Mouse (Mus musculus) lung, embryonic 14.5 days (tissue): ENCODE data around the gene Scimp. TPM values are rescaled to one million over a fixed set of nuclear protein-coding genes. Genes with fewer than 3 reads are reported as not detected.
A peak's percentile ranks its signal among the peaks of the same experiment; 100 is the strongest.

Experiments used
- ATAC-seq: fragments of 200-750 bp; cut with Nextera tagmentation; 2 replicates; pipeline ENCODE4 v1.8.0; 2017; ENCODE audit warnings: mild to moderate bottlenecking, moderate TSS enrichment, moderate library complexity; ENCODE audit not compliant: insufficient read depth
- DNase-seq: peaks from one replicate; pipeline ENCODE4 v3.0.0-alpha.2; 2015
- H3K27ac ChIP-seq: fragments of 300-500 bp; sonication (generic); 2 replicates; pipeline ENCODE4 v1.5.1; 2014; ENCODE audit warnings: low read depth, mild to moderate bottlenecking, moderate library complexity
- H3K27me3 ChIP-seq: fragments of 300-500 bp; sonication (generic); 2 replicates; pipeline ENCODE4 v1.6.1; 2014; ENCODE audit warnings: low read length, control low read depth; ENCODE audit not compliant: insufficient read depth
- H3K36me3 ChIP-seq: fragments of 300-500 bp; sonication (generic); 2 replicates; pipeline ENCODE4 v1.6.1; 2014; ENCODE audit warnings: control low read depth; ENCODE audit not compliant: insufficient read depth
- H3K4me1 ChIP-seq: fragments of 300-500 bp; sonication (generic); 2 replicates; pipeline ENCODE4 v1.6.1; 2014; ENCODE audit warnings: antibody characterized with exemption, control low read depth; ENCODE audit not compliant: insufficient read depth
- H3K4me2 ChIP-seq: fragments of 300-500 bp; sonication (generic); 2 replicates; pipeline ENCODE4 v1.6.1; 2014; ENCODE audit warnings: mild to moderate bottlenecking
- H3K4me3 ChIP-seq: fragments of 300-500 bp; sonication (generic); 2 replicates; pipeline ENCODE4 v1.5.1; 2014; ENCODE audit warnings: low read depth, low read length
- H3K9ac ChIP-seq: fragments of 300-500 bp; sonication (generic); 2 replicates; pipeline ENCODE4 v1.6.1; 2014
- H3K9me3 ChIP-seq: fragments of 300-500 bp; sonication (generic); 2 replicates; pipeline ENCODE4 v1.6.1; 2016; ENCODE audit warnings: low read depth, low read length, control low read depth
- CTCF ChIP-seq: IDR thresholded peaks from 2 replicates; pipeline ENCODE4 v1.5.1; 2016; ENCODE audit warnings: antibody characterized with exemption, low read depth
- WGBS: fragments of 180-500 bp; shearing (Covaris S2); extraction: QIAGEN DNeasy Blood & Tissue Kit; methylation state at CpG from one replicate; pipeline ENCODE4 v1.1.7; 2014; 5-methylcytosine and 5-hydroxymethylcytosine counted together
- polyA plus RNA-seq: library from polyadenylated mRNA; unstranded; fragments of >200 nt; fragmentation: Nextera tagmentation; extraction: Ambion mirVana; gene quantifications from 2 replicates; pipeline ENCODE4 v1.2.1, GENCODE M21; 2014

Scimp gene
- polyA plus RNA-seq, 1 experiment from 2014 or later: not detected

DNA sequence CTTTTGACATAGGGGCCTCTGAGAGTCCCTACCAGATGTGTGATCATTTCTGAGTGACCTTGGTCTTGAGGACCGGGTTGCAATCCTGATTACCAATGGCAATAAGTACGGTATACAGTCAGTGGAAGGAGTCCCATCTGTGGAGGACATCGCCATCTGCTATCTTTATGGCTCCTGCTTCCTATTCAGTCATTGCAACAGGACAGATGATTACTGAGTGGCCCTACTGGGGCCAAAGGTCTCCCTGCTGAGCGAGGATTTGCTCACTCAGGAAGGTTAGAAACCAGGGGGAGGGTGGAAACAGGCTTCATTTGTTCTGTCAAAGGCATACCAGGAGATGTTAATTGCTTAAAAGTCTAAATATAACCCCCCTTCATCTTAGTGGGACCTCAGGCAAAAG lies 30.6 kb upstream of the Scimp start:
- H3K4me2 ChIP-seq: no peak overlapping the region
- WGBS: 62% methylated on average over 4 of the region's 4 CpGs
- no peaks in the 10 kb centered on the region for H3K36me3 ChIP-seq
- TF ChIP-seq CTCF: no peak
- H3K27ac ChIP-seq: no peak overlapping the region
- H3K4me3 ChIP-seq: no peak overlapping the region
- DNase-seq (no peak), ATAC-seq (no peak)
- no peaks in the 10 kb centered on the region for H3K9me3 ChIP-seq
- H3K27me3 ChIP-seq: no peaks in the 10 kb centered on the region
- no peak overlapping the region for H3K9ac ChIP-seq
- 0 out of 2 replicates have a peak, but pooled peaks cover 2% of the 10 kb centered on the region for H3K4me1 ChIP-seq

DNA sequence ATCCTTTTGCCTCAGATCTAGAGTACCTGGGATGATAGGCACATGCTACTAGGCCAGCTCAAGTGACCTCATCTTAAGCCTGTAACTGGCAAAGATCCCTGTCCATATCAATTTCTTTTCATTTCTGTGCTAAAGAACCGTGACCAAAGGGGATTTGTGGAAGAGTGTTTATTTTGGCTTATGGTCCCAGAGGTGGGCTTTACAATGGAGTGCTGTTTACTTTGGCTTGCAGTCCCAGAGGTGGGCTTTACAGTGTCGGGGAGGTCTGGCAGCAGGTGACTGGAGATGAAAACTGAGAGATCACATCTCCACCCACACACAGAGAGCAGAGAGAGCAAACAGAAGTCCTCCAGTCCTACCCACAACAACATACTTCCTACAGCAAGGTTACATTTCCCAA lies 26.2 kb upstream of the Scimp start:
- Histone ChIP-seq H3K9ac (no peak overlapping the region), H3K27me3 (no peaks in the 10 kb centered on the region), H3K27ac (no peak overlapping the region), H3K4me3 (no peak overlapping the region), H3K9me3 (no peaks in the 10 kb centered on the region), H3K4me2 (no peak overlapping the region), H3K36me3 (no peaks in the 10 kb centered on the region), H3K4me1 (no peaks in the 10 kb centered on the region)
- WGBS: 25% methylated on average over 2 of the region's 2 CpGs
- no peak for TF ChIP-seq CTCF
- peak; percentile 3 for DNase-seq
- ATAC-seq: no peak

DNA sequence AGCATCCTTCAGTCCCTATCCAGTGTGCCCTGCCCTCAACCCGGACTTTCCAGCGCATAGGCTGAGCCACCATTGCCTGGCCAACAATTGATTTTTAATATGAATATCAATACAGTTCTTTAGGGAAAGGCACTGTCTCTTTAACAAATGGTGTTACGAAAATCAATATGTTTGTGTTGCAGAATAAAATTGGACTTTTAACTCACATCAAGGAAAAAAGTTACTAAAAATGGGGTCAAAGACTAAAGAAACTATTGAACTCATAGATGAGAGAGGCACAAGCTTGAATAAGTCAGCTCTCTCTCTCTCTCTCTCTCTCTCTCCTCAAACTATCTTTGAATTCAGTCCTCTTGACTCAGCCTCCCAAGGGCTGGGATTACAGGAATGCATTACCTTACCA lies 24.6 kb upstream of the Scimp start:
- DNase-seq (no peak), ATAC-seq (no peak)
- no peak overlapping the region for H3K27ac ChIP-seq
- H3K9me3 ChIP-seq: no peaks in the 10 kb centered on the region
- 93% methylated on average over 3 of the region's 3 CpGs for WGBS
- H3K4me1 ChIP-seq: no peaks in the 10 kb centered on the region
- H3K36me3 ChIP-seq: no peaks in the 10 kb centered on the region
- H3K4me3 ChIP-seq: no peak overlapping the region
- H3K27me3 ChIP-seq: no peaks in the 10 kb centered on the region
- no peak overlapping the region for H3K9ac ChIP-seq
- H3K4me2 ChIP-seq: no peak overlapping the region
- no peak for TF ChIP-seq CTCF

DNA sequence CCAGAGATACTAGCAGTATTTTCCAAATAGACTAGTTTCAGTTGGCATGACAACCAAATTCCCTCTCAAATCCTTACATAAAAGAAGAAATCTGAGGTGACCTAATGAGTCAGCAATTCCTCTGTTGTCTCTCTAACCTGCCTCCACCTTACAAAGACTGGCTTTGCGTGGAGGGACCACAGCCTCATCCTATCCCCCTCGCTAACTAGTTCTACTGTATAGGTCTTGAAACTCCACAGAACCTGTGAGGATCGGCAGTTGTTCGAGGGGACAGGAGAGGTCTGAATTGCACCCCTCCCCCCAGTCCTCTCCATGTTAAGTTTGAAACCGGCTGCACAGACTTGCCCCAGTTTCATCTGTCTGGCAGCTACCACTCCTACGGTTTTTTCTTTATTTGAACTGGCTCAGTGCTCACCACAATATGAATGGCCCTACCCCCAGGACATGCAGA lies 23.0 kb upstream of the Scimp start:
- Histone ChIP-seq H3K9ac (no peak overlapping the region), H3K27me3 (no peaks in the 10 kb centered on the region), H3K27ac (no peak overlapping the region), H3K9me3 (no peaks in the 10 kb centered on the region), H3K4me2 (no peak overlapping the region), H3K4me1 (no peaks in the 10 kb centered on the region), H3K4me3 (no peak overlapping the region), H3K36me3 (no peaks in the 10 kb centered on the region)
- whole genome bisulfite sequencing: 51% methylated on average over 6 of the region's 6 CpGs
- ATAC-seq: no peak
- no peak for DNase-seq
- TF ChIP-seq CTCF: no peak

DNA sequence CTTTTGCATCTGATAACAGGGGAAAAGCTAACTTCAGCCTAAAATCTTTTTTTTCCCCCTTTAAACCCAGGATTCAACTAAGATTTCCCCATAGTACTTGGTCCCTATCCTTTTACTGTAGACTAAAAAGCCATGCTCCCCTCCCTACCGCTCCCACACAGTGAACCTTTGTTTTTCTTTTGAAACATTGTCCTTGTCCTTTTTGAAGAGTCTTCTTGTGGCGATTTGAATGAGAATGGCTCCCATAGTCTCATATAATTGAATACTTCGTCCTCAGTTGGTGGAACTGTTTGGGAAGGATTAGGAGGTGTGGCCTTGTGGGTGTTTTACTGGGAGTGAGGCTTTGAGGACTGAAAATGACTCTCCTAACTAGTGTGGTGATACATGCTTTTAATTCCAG lies 21.4 kb upstream of the Scimp start:
- no peak overlapping the region for H3K4me2 ChIP-seq
- H3K27me3 ChIP-seq: no peaks in the 10 kb centered on the region
- H3K4me3 ChIP-seq: no peak overlapping the region
- no peak for TF ChIP-seq CTCF
- H3K4me1 ChIP-seq: no peaks in the 10 kb centered on the region
- H3K36me3 ChIP-seq: no peaks in the 10 kb centered on the region
- DNase-seq: no peak
- no peak overlapping the region for H3K27ac ChIP-seq
- no peaks in the 10 kb centered on the region for H3K9me3 ChIP-seq
- no peak for ATAC-seq
- WGBS: 84% methylated on average over 3 of the region's 3 CpGs
- no peak overlapping the region for H3K9ac ChIP-seq

DNA sequence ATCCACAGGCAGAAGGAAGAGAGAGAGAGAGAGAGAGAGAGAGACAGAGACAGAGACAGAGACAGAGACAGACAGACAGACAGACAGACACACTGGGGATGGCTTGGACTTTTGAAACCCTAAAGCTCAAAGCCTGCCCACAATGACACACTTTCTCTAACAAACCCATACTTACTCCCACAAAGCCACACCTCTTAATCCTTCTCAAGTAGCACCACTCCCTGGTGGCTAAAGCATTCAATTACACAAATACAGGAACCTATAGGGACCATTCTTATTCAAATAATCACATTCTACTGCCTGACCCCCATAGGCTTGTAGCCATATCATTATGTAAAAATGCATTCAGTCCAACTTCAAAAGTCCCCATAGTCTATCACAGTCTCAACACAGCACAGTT lies 21.0 kb upstream of the Scimp start:
- no peak for ATAC-seq
- no peak overlapping the region for H3K4me3 ChIP-seq

DNA sequence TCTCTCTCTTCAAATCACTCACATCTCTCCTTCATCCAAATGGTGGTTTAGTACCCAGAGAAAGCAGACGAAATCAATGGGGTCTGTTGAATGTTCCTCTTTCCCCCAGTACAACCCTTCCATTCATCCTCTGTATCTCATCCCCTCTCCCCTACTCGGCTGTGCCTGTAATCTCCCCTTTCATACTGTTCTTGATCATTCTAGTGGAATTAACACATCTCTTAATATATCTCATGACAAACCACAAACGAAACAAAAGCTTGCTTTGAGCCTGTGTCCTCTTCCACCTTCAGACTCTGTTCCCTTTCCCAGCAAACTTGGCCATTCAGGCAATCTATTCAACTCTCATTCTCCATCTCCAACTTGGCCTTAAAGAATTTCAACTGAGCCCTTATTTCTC lies 18.8 kb upstream of the Scimp start:
- no peak for TF ChIP-seq CTCF
- 62% methylated on average over 3 of the region's 3 CpGs for WGBS
- Histone ChIP-seq H3K4me2 (no peak overlapping the region), H3K4me1 (no peaks in the 10 kb centered on the region), H3K27ac (no peak overlapping the region), H3K9ac (no peak overlapping the region), H3K4me3 (no peak overlapping the region), H3K27me3 (no peaks in the 10 kb centered on the region), H3K9me3 (no peaks in the 10 kb centered on the region), H3K36me3 (no peaks in the 10 kb centered on the region)
- DNase-seq (no peak), ATAC-seq (no peak)

More for the DNA sequence above, 21.0 kb upstream of the Scimp start:
- DNase-seq: no peak
- Histone ChIP-seq H3K4me2 (no peak overlapping the region), H3K9me3 (no peaks in the 10 kb centered on the region), H3K27ac (no peak overlapping the region), H3K36me3 (no peaks in the 10 kb centered on the region), H3K9ac (no peak overlapping the region), H3K4me1 (no peaks in the 10 kb centered on the region), H3K27me3 (no peaks in the 10 kb centered on the region)
- TF ChIP-seq CTCF: no peak

DNA sequence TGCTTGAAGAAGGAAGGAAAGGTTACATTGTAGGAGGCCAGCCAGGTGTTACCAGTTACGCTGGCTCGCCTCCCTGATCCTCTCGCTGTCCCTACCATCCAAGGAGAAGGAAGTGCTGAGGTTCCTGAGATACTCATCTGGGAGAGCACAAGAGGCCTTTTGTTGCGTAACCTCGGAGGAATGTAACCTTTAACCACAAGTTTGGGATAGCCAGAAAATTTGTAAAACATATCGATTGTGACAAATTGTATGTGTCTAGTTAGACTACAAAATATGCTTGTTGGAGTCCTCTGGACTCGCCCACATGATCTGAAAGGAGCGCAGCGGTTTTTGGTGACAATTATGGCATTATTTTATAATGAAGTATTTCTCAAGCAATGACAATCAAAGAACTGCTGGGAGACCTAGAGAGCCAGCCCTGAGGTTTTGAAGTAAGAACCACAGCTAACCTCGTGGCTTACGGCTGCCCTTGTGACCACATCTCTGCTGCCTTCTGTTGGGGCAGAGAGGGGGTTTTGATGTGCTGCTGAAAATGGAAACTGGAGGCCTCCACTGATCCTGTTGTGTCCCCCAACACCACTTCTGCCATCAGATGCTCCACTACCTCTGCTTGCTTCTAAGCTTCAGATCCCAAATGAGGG lies 16.7 kb upstream of the Scimp start:
- Histone ChIP-seq H3K36me3 (no peaks in the 10 kb centered on the region), H3K9me3 (no peaks in the 10 kb centered on the region), H3K27ac (no peak overlapping the region), H3K27me3 (no peaks in the 10 kb centered on the region), H3K4me1 (no peaks in the 10 kb centered on the region), H3K4me2 (no peak overlapping the region), H3K9ac (no peak overlapping the region), H3K4me3 (no peak overlapping the region)
- WGBS: 78% methylated on average over 11 of the region's 11 CpGs
- no peak for TF ChIP-seq CTCF
- DNase-seq (no peak), ATAC-seq (no peak)
